ENCODE assay signal across 15 mouse cellular contexts in genomic region chr4:146167202-146167832, GRCm38 (mm10). TPM values are rescaled to one million over a fixed set of nuclear protein-coding genes. Genes with fewer than 3 reads are reported as not detected.
DNase-seq lines count a peak whose midpoint lies in the region; ATAC-seq and TF ChIP-seq lines count a peak whose summit lies in the region.
"Not testable (repeated sequence)": the region's sequence is repeated elsewhere in the genome, so short reads cannot be mapped to it uniquely, and the experiment has no call there.
"Had no signal": no experiment of that assay in that cellular context is flagged by ENCODE, and none has a peak within 500 bp of the region (broad histone marks: within the 10 kb centered on the region; RNA-seq: fewer than 3 reads in every experiment).

No protein-coding gene starts in this region.

- H3K4me2 ChIP-seq in embryonic facial prominence, embryonic 14.5 days (ENCODE audit: low read depth, low read length); heart, embryonic 14.5 days (ENCODE audit: low read length); limb, embryonic 12.5 days; lung, postnatal 0 days (replicated peaks; ENCODE audit: low read depth, low read length); neural tube, embryonic 12.5 days (replicated peaks): not testable (repeated sequence)

- H3K9me3 ChIP-seq in embryonic facial prominence, embryonic 14.5 days (ENCODE audit: control insufficient read depth, low read length) = peaks cover 13% of the 10 kb centered on the region
- peaks cover 11% of the 10 kb centered on the region for H3K9me3 ChIP-seq in heart, embryonic 14.5 days (ENCODE audit: control insufficient read depth, low read length)
- peaks cover 18% of the 10 kb centered on the region for H3K9me3 ChIP-seq in limb, embryonic 12.5 days
- not testable (repeated sequence) for H3K9me3 ChIP-seq in lung, postnatal 0 days (ENCODE audit: low read length)
- peaks cover 17% of the 10 kb centered on the region; the same call in 1 of the 2 replicates for H3K9me3 ChIP-seq in neural tube, embryonic 12.5 days

- WGBS in embryonic facial prominence, embryonic 14.5 days = 77% methylated on average over 3 of the region's 3 CpGs
- 74% methylated on average over 3 of the region's 3 CpGs for WGBS in heart, embryonic 14.5 days
- 78% methylated on average over 3 of the region's 3 CpGs for WGBS in limb, embryonic 12.5 days
- WGBS in lung, postnatal 0 days = 72% methylated on average over 3 of the region's 3 CpGs
- 77% methylated on average over 3 of the region's 3 CpGs for WGBS in neural tube, embryonic 12.5 days

- H3K4me1 ChIP-seq in embryonic facial prominence, embryonic 14.5 days (ENCODE audit: control insufficient read depth, insufficient read depth, low read length); heart, embryonic 14.5 days (ENCODE audit: control insufficient read depth in 2 of 2, insufficient read depth in 2 of 2, low read length in 2 of 2); limb, embryonic 12.5 days (replicated peaks); lung, postnatal 0 days (ENCODE audit: insufficient read depth, low read depth, low read length); neural tube, embryonic 12.5 days: not testable (repeated sequence)

- H3K27ac ChIP-seq in embryonic facial prominence, embryonic 14.5 days (replicated peaks; ENCODE audit: low read depth, low read length); heart, embryonic 14.5 days (replicated peaks in 1 of 2; ENCODE audit: control insufficient read depth in 1 of 2, insufficient read depth in 1 of 2, low read depth in 2 of 2, low read length in 2 of 2); limb, embryonic 12.5 days; lung, postnatal 0 days (ENCODE audit: low read length); neural tube, embryonic 12.5 days: not testable (repeated sequence)

- not testable (repeated sequence) for ATAC-seq in embryonic facial prominence, embryonic 14.5 days (ENCODE audit: low read depth); lung, postnatal 0 days
- peak; percentile 45; the same call in 1 of the 2 replicates for ATAC-seq in heart, embryonic 14.5 days (ENCODE audit: insufficient number of reproducible peaks, insufficient read depth, low FRiP score, low read depth)
- ATAC-seq in inflammation-experienced regulatory T-cells, adult 6 months = peak; percentile 13
- ATAC-seq in limb, embryonic 12.5 days (ENCODE audit: insufficient number of reproducible peaks, insufficient read depth, low FRiP score, low TSS enrichment, low read depth) = peak; percentile 71; the same call in 1 of the 2 replicates
- peak; percentile 52 for ATAC-seq in neural tube, embryonic 12.5 days (ENCODE audit: low FRiP score, low read depth)

- not testable (repeated sequence) for H3K36me3 ChIP-seq in embryonic facial prominence, embryonic 14.5 days (ENCODE audit: control insufficient read depth, insufficient read depth, low read length); heart, embryonic 14.5 days (ENCODE audit: control insufficient read depth, insufficient read depth, low read length); limb, embryonic 12.5 days; lung, postnatal 0 days (ENCODE audit: insufficient read depth, low read length); neural tube, embryonic 12.5 days

- not testable (repeated sequence) for TF ChIP-seq EP300 in lung, postnatal 0 days (IDR thresholded peaks at IDR 0.05)

- not testable (repeated sequence) for H3K27me3 ChIP-seq in embryonic facial prominence, embryonic 14.5 days (replicated peaks; ENCODE audit: control insufficient read depth, insufficient read depth, low read length); heart, embryonic 14.5 days (ENCODE audit: control insufficient read depth, insufficient read depth, low read length); limb, embryonic 12.5 days; lung, postnatal 0 days (replicated peaks; ENCODE audit: insufficient read depth, low read length); neural tube, embryonic 12.5 days (replicated peaks)

- DNase-seq in R1 (ENCODE audit: low read depth, low spot score) = peak; percentile 23
- DNase-seq in embryonic facial prominence, embryonic 14.5 days (ENCODE audit: low spot score) = peak; percentile 0
- peak; percentile 4 for DNase-seq in lung, postnatal 0 days (ENCODE audit: low spot score)

- H3K4me3 ChIP-seq in embryonic facial prominence, embryonic 14.5 days (ENCODE audit: low read depth, low read length); heart, embryonic 14.5 days (ENCODE audit: control insufficient read depth in 1 of 2, insufficient read depth in 1 of 2, low read depth in 1 of 2, low read length in 2 of 2); limb, embryonic 12.5 days (replicated peaks); lung, postnatal 0 days (ENCODE audit: low read depth, low read length); neural tube, embryonic 12.5 days: not testable (repeated sequence)

- TF ChIP-seq CTCF in lung, postnatal 0 days (IDR thresholded peaks at IDR 0.05) = not testable (repeated sequence)

- H3K9ac ChIP-seq in embryonic facial prominence, embryonic 14.5 days (ENCODE audit: low read depth, low read length); heart, embryonic 14.5 days (ENCODE audit: low read length); limb, embryonic 12.5 days (replicated peaks); lung, postnatal 0 days (replicated peaks; ENCODE audit: low read depth); neural tube, embryonic 12.5 days: not testable (repeated sequence)

RNA-seq across cellular contexts. Expression of gene Zfp600, which starts 10.7 kb away (rescaled TPM):
- not detected in 2 replicates for polyA plus RNA-seq in embryonic facial prominence, embryonic 14.5 days (2014; fragmentation: Nextera tagmentation; extraction: Ambion mirVana)
- polyA plus RNA-seq in heart, embryonic 14.5 days (2014; fragmentation: Nextera tagmentation; extraction: Ambion mirVana) = 0.22 TPM in 1 of 2 replicates, not detected in the other
- polyA plus RNA-seq in inflammation-experienced regulatory T-cells, adult 6 months (2017; shearing (Covaris generic)) = not detected
- not detected in 2 replicates for polyA plus RNA-seq in limb, embryonic 12.5 days (2016; fragmentation: Nextera tagmentation; extraction: Ambion mirVana)
- not detected in 2 replicates for polyA plus RNA-seq in lung, postnatal 0 days (2015; fragmentation: Nextera tagmentation; extraction: Ambion mirVana)
- not detected in 2 replicates for polyA plus RNA-seq in neural tube, embryonic 12.5 days (2016; fragmentation: Nextera tagmentation; extraction: Ambion mirVana)
- polyA plus RNA-seq: forebrain, embryonic 13.5 days; heart, embryonic 16.5 days; liver, adult 2 months; lung, embryonic 14.5 days; macrophage; midbrain, embryonic 10.5 days; stomach, embryonic 15.5 days; thymus, adult 2 months had no signal
